Mouse (Mus musculus) G1E (cell line): ENCODE measurements at regions not wholly inside any gene's neighbourhood (a gene's known extent, or its start where the extent isn't known, plus 50 kb on each side); places are given as distances from the start of the nearest gene placed in this dataset.

Experiments
- ATAC-seq: 2 replicates; pipeline ENCODE4 v1.8.0; 2016; ENCODE audit warnings: mild to moderate bottlenecking; ENCODE audit not compliant: insufficient number of reproducible peaks, poor library complexity, low FRiP score, severe bottlenecking; ENCODE audit errors: extremely low read depth
- DNase-seq: peaks from one replicate; pipeline ENCODE4 v3.0.0; 2012; ENCODE audit warnings: low spot score
- H3K27me3 ChIP-seq: 2 replicates; pipeline ENCODE4 v1.6.1; 2012; ENCODE audit warnings: mild to moderate bottlenecking, low read length, inconsistent platforms; ENCODE audit not compliant: insufficient read depth
- H3K36me3 ChIP-seq: replicated peaks from 2 replicates; pipeline ENCODE3; 2012; ENCODE audit warnings: mild to moderate bottlenecking, inconsistent platforms
- H3K4me1 ChIP-seq: 2 replicates; pipeline ENCODE4 v1.6.1; 2012; ENCODE audit warnings: low read depth, low read length, inconsistent platforms, mixed read lengths; ENCODE audit not compliant: insufficient read depth
- H3K4me3 ChIP-seq: 2 replicates; pipeline ENCODE4 v1.5.1; 2012; ENCODE audit warnings: low read depth, mild to moderate bottlenecking, inconsistent platforms, low read length, moderate library complexity, mixed read lengths
- H3K9me3 ChIP-seq: replicated peaks from 2 replicates; pipeline ENCODE4 v1.6.1; 2012; ENCODE audit warnings: inconsistent platforms
- CTCF ChIP-seq: IDR thresholded peaks from 2 replicates; pipeline ENCODE4 v1.5.1; 2012; ENCODE audit warnings: low read depth, low read length, inconsistent platforms, mixed read lengths
- GATA1 ChIP-seq: IDR thresholded peaks from 2 replicates; pipeline ENCODE4 v1.6.1; 2012; ENCODE audit warnings: borderline replicate concordance, low read length, inconsistent platforms, mixed read lengths
- GATA2 ChIP-seq: IDR thresholded peaks from 2 replicates; pipeline ENCODE4 v1.6.1; 2012; ENCODE audit warnings: low read depth, low read length, inconsistent platforms, borderline replicate concordance
- POLR2AphosphoS5 ChIP-seq: IDR thresholded peaks from 2 replicates; pipeline ENCODE4 v1.6.1; 2012; ENCODE audit warnings: low read depth, low read length, inconsistent platforms; ENCODE audit not compliant: insufficient replicate concordance
- TAL1 ChIP-seq: conservative IDR thresholded peaks from 2 replicates; pipeline ENCODE4 v1.6.1; 2012; ENCODE audit warnings: low read depth, low read length, inconsistent platforms, mixed read lengths

DNA sequence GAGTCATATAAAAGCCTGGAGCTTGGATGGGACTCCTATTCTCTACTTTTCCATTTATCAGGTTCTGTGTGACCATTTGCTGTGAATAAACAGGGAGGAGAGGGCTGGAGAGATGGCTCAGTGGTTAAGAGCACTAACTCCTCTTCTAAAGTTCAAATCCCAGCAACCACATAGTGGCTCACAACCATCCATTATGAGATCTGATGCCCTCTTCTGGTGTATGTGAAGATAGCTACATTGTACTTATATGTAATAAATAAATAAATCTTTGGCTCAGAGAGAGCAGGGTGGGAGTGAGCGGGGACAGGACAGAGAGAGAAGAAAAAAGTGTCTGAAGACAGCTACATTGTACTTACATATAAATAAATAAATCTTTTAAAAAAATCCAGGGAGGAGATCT is 68.6 kb upstream of the Maml3 start:
- no peak for DNase-seq
- no peaks in the 10 kb centered on the region for H3K4me1 ChIP-seq
- no peak overlapping the region for H3K4me3 ChIP-seq
- TF ChIP-seq GATA2: no peak
- no peak for TF ChIP-seq POLR2AphosphoS5
- TF ChIP-seq CTCF: no peak
- no peak for TF ChIP-seq TAL1
- no peak for TF ChIP-seq GATA1
- H3K27me3 ChIP-seq: no peaks in the 10 kb centered on the region
- peaks cover 2% of the 10 kb centered on the region; the same call in 1 of the 2 replicates for H3K9me3 ChIP-seq
- no peaks in the 10 kb centered on the region for H3K36me3 ChIP-seq
- ATAC-seq: no peak

DNA sequence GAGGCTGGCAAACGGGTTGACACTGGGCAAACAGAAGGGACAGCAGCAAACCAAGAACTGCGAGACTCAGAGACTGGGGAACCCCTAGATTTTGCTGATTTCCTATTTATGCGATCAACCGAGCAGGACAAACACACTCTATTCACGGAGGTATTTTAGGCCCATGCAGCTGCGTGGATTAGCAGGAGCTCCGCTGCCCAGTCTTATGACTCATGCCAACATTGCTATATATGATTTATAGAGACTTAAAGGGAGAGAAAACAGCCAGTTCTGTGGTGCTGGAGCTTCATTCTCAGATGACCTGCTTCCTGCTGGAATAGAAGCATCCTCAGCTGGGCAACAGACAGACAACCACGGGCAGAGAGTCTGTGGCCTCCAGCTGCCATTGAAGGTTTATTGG is 71.2 kb upstream of the Maml3 start:
- ATAC-seq (no peak), DNase-seq (no peak)
- Histone ChIP-seq H3K36me3 (no peaks in the 10 kb centered on the region), H3K27me3 (no peaks in the 10 kb centered on the region), H3K9me3 (peaks cover 10% of the 10 kb centered on the region), H3K4me3 (no peak overlapping the region), H3K4me1 (no peaks in the 10 kb centered on the region)
- TF ChIP-seq POLR2AphosphoS5 (no peak), CTCF (no peak), GATA1 (no peak), GATA2 (no peak), TAL1 (no peak)

- H3K27me3 ChIP-seq: no peaks in the 10 kb centered on the region
- TF ChIP-seq GATA2: no peak
- no peak for TF ChIP-seq GATA1
- no peak for TF ChIP-seq CTCF
- no peak for TF ChIP-seq TAL1
- TF ChIP-seq POLR2AphosphoS5: no peak
- no peak for ATAC-seq
Measured at GRCm38 (mm10) chr3:52178851-52179250, 74.0 kb upstream of the Maml3 start.

GRCm38 (mm10) chr3:52179686-52180085 is 74.8 kb upstream of the Maml3 start:
- no peak overlapping the region for H3K4me3 ChIP-seq

More at GRCm38 (mm10) chr3:52178851-52179250, 74.0 kb upstream of the Maml3 start:
- no peak overlapping the region for H3K4me3 ChIP-seq
- peaks cover 8% of the 10 kb centered on the region; the same call in 1 of the 2 replicates for H3K9me3 ChIP-seq
- H3K4me1 ChIP-seq: no peaks in the 10 kb centered on the region
- H3K36me3 ChIP-seq: no peaks in the 10 kb centered on the region
- no peak for DNase-seq

GRCm38 (mm10) chr3:52180306-52180705 is 75.4 kb upstream of the Maml3 start:
- Histone ChIP-seq H3K36me3 (no peaks in the 10 kb centered on the region), H3K27me3 (no peaks in the 10 kb centered on the region), H3K4me1 (no peaks in the 10 kb centered on the region), H3K4me3 (no peak overlapping the region), H3K9me3 (peaks cover 8% of the 10 kb centered on the region; the same call in 1 of the 2 replicates)
- DNase-seq (no peak), ATAC-seq (no peak)
- no peak for TF ChIP-seq GATA2
- TF ChIP-seq CTCF: no peak
- no peak for TF ChIP-seq GATA1
- TF ChIP-seq POLR2AphosphoS5: no peak
- no peak for TF ChIP-seq TAL1

More at GRCm38 (mm10) chr3:52179686-52180085, 74.8 kb upstream of the Maml3 start:
- Histone ChIP-seq H3K36me3 (no peaks in the 10 kb centered on the region), H3K4me1 (no peaks in the 10 kb centered on the region), H3K27me3 (no peaks in the 10 kb centered on the region), H3K9me3 (peaks cover 8% of the 10 kb centered on the region; the same call in 1 of the 2 replicates)
- ATAC-seq: no peak
- DNase-seq: no peak
- TF ChIP-seq GATA1 (no peak), POLR2AphosphoS5 (no peak), TAL1 (no peak), GATA2 (no peak), CTCF (no peak)

DNA sequence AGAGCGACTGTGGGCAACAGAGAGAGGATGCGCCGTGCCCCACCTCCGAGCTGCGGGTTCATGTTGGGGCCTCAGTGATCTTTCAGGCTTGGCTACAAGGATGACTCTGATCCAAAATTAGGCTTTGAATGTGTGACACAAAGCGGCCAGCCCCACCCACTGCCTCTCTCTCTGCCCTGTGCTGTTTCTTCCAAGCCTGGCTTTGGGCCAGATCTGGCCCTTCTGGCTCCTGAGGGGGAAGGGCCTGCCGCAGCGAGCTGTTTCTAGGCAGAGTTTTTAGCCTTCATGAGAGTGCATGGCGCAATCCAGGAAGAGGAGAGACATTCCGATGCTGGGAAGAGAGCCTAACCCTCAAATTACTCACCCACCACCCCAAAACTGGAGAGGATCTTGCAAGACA is 75.9 kb upstream of the Maml3 start:
- H3K36me3 ChIP-seq: no peaks in the 10 kb centered on the region
- no peak for DNase-seq
- ATAC-seq: no peak
- H3K9me3 ChIP-seq: peaks cover 8% of the 10 kb centered on the region; the same call in 1 of the 2 replicates
- TF ChIP-seq CTCF: no peak
- TF ChIP-seq GATA1: no peak
- TF ChIP-seq TAL1: no peak
- TF ChIP-seq GATA2: no peak
- TF ChIP-seq POLR2AphosphoS5: no peak
- H3K4me3 ChIP-seq: no peak overlapping the region
- H3K4me1 ChIP-seq: no peaks in the 10 kb centered on the region
- no peaks in the 10 kb centered on the region for H3K27me3 ChIP-seq
